Mouse (Mus musculus): ENCODE results near the gene Tpd52l2.

- TF ChIP-seq CTCF (conservative IDR thresholded peaks at IDR 0.05; ENCODE audit: low read length) (no peak), POU5F1 (IDR thresholded peaks at IDR 0.05; ENCODE audit: borderline replicate concordance, low read length) (no peak), NANOG (IDR thresholded peaks at IDR 0.05; ENCODE audit: borderline replicate concordance, low read length) (no peak)
Observed at GRCm38 (mm10) chr2:181520936-181521227, 23.9 kb downstream of the Tpd52l2 start.

Measured in E14TG2a.4 (cell line).